Mouse (Mus musculus) stomach, postnatal 0 days (tissue): ENCODE data around the gene Usp35.

Source experiments
- CTCF ChIP-seq: IDR thresholded peaks from 2 replicates; pipeline ENCODE4 v1.5.1; 2016; ENCODE audit warnings: antibody characterized with exemption, low read depth, mild to moderate bottlenecking, moderate library complexity
- EP300 ChIP-seq: optimal IDR thresholded peaks from 2 replicates; pipeline ENCODE3; 2016; ENCODE audit warnings: antibody characterized with exemption

DNA sequence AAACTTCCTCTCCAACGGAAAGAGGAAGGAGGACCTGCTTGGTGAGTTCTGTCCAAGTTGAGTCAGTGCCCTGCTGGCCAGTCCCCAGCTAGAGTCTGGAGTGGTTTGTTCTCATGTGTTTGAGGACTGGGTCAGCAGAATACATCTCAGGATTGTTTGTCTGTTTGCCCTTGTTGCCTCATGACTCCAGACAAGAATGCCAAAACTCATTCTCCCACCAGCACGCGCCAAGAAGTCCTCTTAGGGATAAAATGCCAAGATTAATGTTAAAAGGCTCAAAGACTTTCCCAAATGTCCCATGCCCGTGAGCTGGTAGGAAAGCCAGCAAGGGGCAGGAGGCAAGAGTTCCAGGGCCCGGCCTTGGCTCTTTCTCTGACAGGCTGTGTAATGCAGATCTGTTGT lies 25.1 kb upstream of the Usp35 start:
- TF ChIP-seq CTCF (no peak), EP300 (no peak)
